Comparison of ENCODE assay signal across 7 mouse cellular contexts in the genomic region with DNA sequence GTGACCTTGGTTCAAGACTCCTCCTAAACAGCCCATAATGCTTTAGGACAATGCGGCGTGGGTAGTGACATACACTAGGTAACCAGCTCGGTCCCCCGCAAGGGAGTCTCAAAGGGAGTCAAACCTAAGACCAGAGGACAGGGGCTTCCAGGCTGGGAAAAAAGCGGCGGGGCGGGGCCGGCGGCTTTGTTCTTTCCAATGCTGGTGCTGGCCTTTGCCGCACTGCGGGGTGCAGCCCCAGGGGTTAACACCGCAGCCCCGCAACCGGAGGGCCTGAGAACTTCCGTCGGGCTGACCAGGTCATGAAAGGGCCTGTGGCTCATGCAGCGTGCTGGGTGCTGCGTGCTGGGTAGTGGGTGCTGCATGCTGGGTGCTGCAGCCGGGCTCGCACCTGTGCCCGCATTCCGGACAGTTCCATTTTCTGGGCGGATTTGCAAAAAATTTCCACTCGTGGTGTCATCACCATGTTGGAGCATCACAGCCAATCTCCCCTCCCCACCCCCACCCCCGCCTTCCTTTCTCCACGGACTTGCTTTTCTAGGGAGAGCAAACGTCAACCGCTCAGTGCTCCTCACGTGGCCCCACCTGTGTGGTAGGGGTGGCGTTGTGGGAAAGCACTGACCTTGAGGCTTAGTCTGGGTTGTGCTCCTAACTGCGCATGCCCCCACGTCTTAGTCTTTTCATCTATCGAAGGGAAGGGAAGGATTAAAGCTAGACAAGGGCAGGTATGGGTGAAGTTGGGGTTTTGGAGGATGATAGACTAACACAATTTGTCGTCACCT. TPM values are rescaled to one million over a fixed set of nuclear protein-coding genes. Genes with fewer than 3 reads are reported as not detected.
DNase-seq lines count a peak whose midpoint lies in the region; ATAC-seq and TF ChIP-seq lines count a peak whose summit lies in the region.

No protein-coding gene starts in this region.

- TF ChIP-seq CTCF in cortical plate, adult 2 months (IDR thresholded peaks at IDR 0.05; ENCODE audit: extremely low read depth, insufficient read depth, low read length): no peak

- H3K9me3 ChIP-seq in kidney, embryonic 16.5 days (ENCODE audit: low read length): no peaks in the 10 kb centered on the region

- H3K4me2 ChIP-seq in kidney, embryonic 16.5 days (replicated peaks; ENCODE audit: low read depth, low read length): peak overlapping the region; percentile 31

- WGBS in kidney, embryonic 16.5 days: 34% methylated on average over 34 of the region's 34 CpGs

- H3K27me3 ChIP-seq in kidney, embryonic 16.5 days (ENCODE audit: insufficient read depth, low read length): peaks cover 25% of the 10 kb centered on the region

- H3K36me3 ChIP-seq in kidney, embryonic 16.5 days (ENCODE audit: insufficient read depth, low read length): no peaks in the 10 kb centered on the region

- peak; percentile 47 for DNase-seq in retina, embryonic 14.5 days (ENCODE audit: low spot score)
- DNase-seq in retina, postnatal 1 day: no peak
- peak; percentile 51 for DNase-seq in thymus, postnatal 25 days
- DNase-seq in gastrocnemius, postnatal 4 days (ENCODE audit: low spot score in 2 of 2): no peak
- DNase-seq in gastrocnemius, adult 18-20 months (ENCODE audit: low spot score): no peak

- no peak overlapping the region for H3K9ac ChIP-seq in kidney, embryonic 16.5 days (replicated peaks; ENCODE audit: low read length)

- ATAC-seq in kidney, embryonic 16.5 days (ENCODE audit: low FRiP score, low TSS enrichment): no peak

- peaks cover 21% of the 10 kb centered on the region for H3K4me1 ChIP-seq in cortical plate, adult 2 months (ENCODE audit: control insufficient read depth, insufficient read depth, low read length)
- peaks cover 20% of the 10 kb centered on the region for H3K4me1 ChIP-seq in kidney, embryonic 16.5 days (ENCODE audit: insufficient read depth, low read length)

- 0 out of 2 replicates have a peak overlapping the region, but pooled peaks have one; percentile 14 for H3K27ac ChIP-seq in cortical plate, adult 2 months (ENCODE audit: insufficient read depth, low read length)
- no peak overlapping the region for H3K27ac ChIP-seq in kidney, embryonic 16.5 days (ENCODE audit: low read length)

- no peak for TF ChIP-seq POLR2A in cortical plate, adult 2 months (IDR thresholded peaks at IDR 0.05; ENCODE audit: extremely low read depth, insufficient read depth, low read length)

- no peak overlapping the region for H3K4me3 ChIP-seq in cortical plate, adult 2 months (ENCODE audit: insufficient read depth, low read length)
- no peak overlapping the region for H3K4me3 ChIP-seq in kidney, embryonic 16.5 days (ENCODE audit: low read length)

RNA-seq across cellular contexts. Expression of gene Stmn1, which starts 14.3 kb away (rescaled TPM):
- 901 and 956 TPM in 2 replicates for polyA plus RNA-seq in cortical plate, adult 2 months (2012; rRNA removed)
- 1,595 and 1,651 TPM in 2 replicates for polyA plus RNA-seq in kidney, embryonic 16.5 days (2015; fragmentation: Nextera tagmentation; extraction: Ambion mirVana)
- total RNA-seq in gastrocnemius, postnatal 4 days (2021): 100 to 1,000 TPM; 152 to 171 TPM
- total RNA-seq in gastrocnemius, adult 18-20 months (2021): 1 to 10 TPM; 2.5 to 3.5 TPM

RNA-seq across cellular contexts. Expression of gene Paqr7, which starts 42.7 kb away (rescaled TPM):
- polyA plus RNA-seq in cortical plate, adult 2 months (2012; rRNA removed): 78.7 and 81.5 TPM in 2 replicates
- 3.3 and 4.4 TPM in 2 replicates for polyA plus RNA-seq in kidney, embryonic 16.5 days (2015; fragmentation: Nextera tagmentation; extraction: Ambion mirVana)
- 1 to 10 TPM; 4.8 to 6.3 TPM for total RNA-seq in gastrocnemius, postnatal 4 days (2021)
- 1 to 10 TPM; 2.9 to 4.4 TPM for total RNA-seq in gastrocnemius, adult 18-20 months (2021)

RNA-seq across cellular contexts. Expression of gene Aunip, which starts 57.0 kb away (rescaled TPM):
- polyA plus RNA-seq in cortical plate, adult 2 months (2012; rRNA removed): 0.23 and 0.31 TPM in 2 replicates
- polyA plus RNA-seq in kidney, embryonic 16.5 days (2015; fragmentation: Nextera tagmentation; extraction: Ambion mirVana): 15.1 and 16.3 TPM in 2 replicates
- 1 to 10 TPM; 1.9 to 2.1 TPM for total RNA-seq in gastrocnemius, postnatal 4 days (2021)
- total RNA-seq in gastrocnemius, adult 18-20 months (2021): not detected

RNA-seq across cellular contexts. Expression of gene Pafah2, which starts 57.7 kb away (rescaled TPM):
- 8.9 and 9.3 TPM in 2 replicates for polyA plus RNA-seq in cortical plate, adult 2 months (2012; rRNA removed)
- polyA plus RNA-seq in kidney, embryonic 16.5 days (2015; fragmentation: Nextera tagmentation; extraction: Ambion mirVana): 19.5 and 20.1 TPM in 2 replicates
- total RNA-seq in gastrocnemius, postnatal 4 days (2021): 1 to 10 TPM; 4.4 to 4.9 TPM
- 1 to 10 TPM; 2.5 to 2.6 TPM for total RNA-seq in gastrocnemius, adult 18-20 months (2021)

Comparison
In these comparisons a context has a peak if more than half of its experiments do, and no peak if none do; other contexts are left out.
1. DNase-seq: peak in retina, embryonic 14.5 days (single experiment) and thymus, postnatal 25 days (single experiment); none in retina, postnatal 1 day (single experiment), gastrocnemius, postnatal 4 days (0 of 2) and gastrocnemius, adult 18-20 months (single experiment).
2. RNA of gene Stmn1, which starts 14.3 kb away (total RNA-seq): 152 to 171 TPM in gastrocnemius, postnatal 4 days; 2.5 to 3.5 TPM in gastrocnemius, adult 18-20 months; every median in the first group is over 10 times any median in the second.